Mouse (Mus musculus) liver, adult (tissue): ENCODE results near the gene Atg9a.

Source experiments
- GATA4 ChIP-seq: IDR thresholded peaks from 2 replicates; pipeline ENCODE4 v1.6.1; 2014; ENCODE audit warnings: mild to moderate bottlenecking, low read length; ENCODE audit not compliant: insufficient replicate concordance

The Atg9a gene

GRCm38 (mm10) chr1:75191622-75192402, at the start of gene Atg9a, which contains the start of gene Ankzf1:
Gene Atg9a, minus strand, starts transcription at chr1:75192196.
Gene Ankzf1, plus strand, starts transcription at chr1:75192151.
- TF ChIP-seq GATA4: no peak; the same call in 1 of the 2 replicates

- no peak for TF ChIP-seq GATA4
Measured at GRCm38 (mm10) chr1:75239591-75239990, 47.6 kb upstream of the Atg9a start.

- TF ChIP-seq GATA4: no peak
Measured at GRCm38 (mm10) chr1:75236117-75237050, 44.4 kb upstream of the Atg9a start, which contains the start of gene Dnajb2. Gene Dnajb2, plus strand, starts transcription at chr1:75236406.

GRCm38 (mm10) chr1:75234606-75235005, 42.6 kb upstream of the Atg9a start:
- TF ChIP-seq GATA4: no peak

GRCm38 (mm10) chr1:75231664-75232152, 39.7 kb upstream of the Atg9a start, which contains the start of gene A630095N17Rik:
Gene A630095N17Rik, minus strand, starts transcription at chr1:75232102.
- TF ChIP-seq GATA4: no peak

GRCm38 (mm10) chr1:75231224-75231623, 39.2 kb upstream of the Atg9a start:
- TF ChIP-seq GATA4: no peak

GRCm38 (mm10) chr1:75230335-75230994, 38.5 kb upstream of the Atg9a start:
- TF ChIP-seq GATA4: no peak

GRCm38 (mm10) chr1:75229158-75229557, 37.2 kb upstream of the Atg9a start:
- TF ChIP-seq GATA4: no peak

- TF ChIP-seq GATA4: no peak
Measured at GRCm38 (mm10) chr1:75227653-75228052, 35.7 kb upstream of the Atg9a start.

GRCm38 (mm10) chr1:75226138-75226537, 34.1 kb upstream of the Atg9a start:
- no peak for TF ChIP-seq GATA4

- no peak for TF ChIP-seq GATA4
Measured at GRCm38 (mm10) chr1:75225473-75225872, 33.5 kb upstream of the Atg9a start.

GRCm38 (mm10) chr1:75223532-75223931, 31.5 kb upstream of the Atg9a start:
- no peak for TF ChIP-seq GATA4

GRCm38 (mm10) chr1:75222926-75223325, 30.9 kb upstream of the Atg9a start:
- TF ChIP-seq GATA4: no peak

GRCm38 (mm10) chr1:75221538-75221937, 29.5 kb upstream of the Atg9a start:
- TF ChIP-seq GATA4: no peak

GRCm38 (mm10) chr1:75219531-75219930, 27.5 kb upstream of the Atg9a start, which contains the start of gene Tuba4a:
Gene Tuba4a, minus strand, starts transcription at chr1:75219865.
- no peak for TF ChIP-seq GATA4
